Mouse (Mus musculus) gonadal fat pad, adult 2 months (tissue): ENCODE data around the gene Caly. TPM values are rescaled to one million over a fixed set of nuclear protein-coding genes. Genes with fewer than 3 reads are reported as not detected.

ENCODE experiments used
- DNase-seq: peaks from one replicate; pipeline ENCODE4 v3.0.0-alpha.2; 2012; ENCODE audit warnings: low read depth
- polyA plus RNA-seq: library from polyadenylated mRNA; depleted of rRNA; stranded (reverse); fragments of >200 nt; gene quantifications from 2 replicates; pipeline ENCODE4 v1.2.3, GENCODE M21; 2012; rRNA removed

Gene Caly
- polyA plus RNA-seq: 0.19 and 1.5 TPM in 2 replicates

GRCm38 (mm10) chr7:140082242-140082678, at the start of gene Caly:
Gene Caly, minus strand, starts transcription at chr7:140082548.
- no peak for DNase-seq

- DNase-seq: no peak
Observed at GRCm38 (mm10) chr7:140127911-140128310, 45.6 kb upstream of the Caly start.

- no peak for DNase-seq
Observed at GRCm38 (mm10) chr7:140126934-140127333, 44.6 kb upstream of the Caly start.

GRCm38 (mm10) chr7:140126022-140126350, 43.6 kb upstream of the Caly start:
- DNase-seq: no peak

- DNase-seq: no peak
Observed at GRCm38 (mm10) chr7:140125278-140126021, 43.1 kb upstream of the Caly start.

- no peak for DNase-seq
Observed at GRCm38 (mm10) chr7:140124382-140124781, 42.0 kb upstream of the Caly start.

- no peak for DNase-seq
Observed at GRCm38 (mm10) chr7:140122765-140123164, 40.4 kb upstream of the Caly start.

- no peak for DNase-seq
Observed at GRCm38 (mm10) chr7:140121338-140121910, 39.1 kb upstream of the Caly start.

- DNase-seq: no peak
Observed at GRCm38 (mm10) chr7:140120484-140120883, 38.1 kb upstream of the Caly start.

GRCm38 (mm10) chr7:140116329-140117054, 34.1 kb upstream of the Caly start, which contains the start of gene Echs1:
Gene Echs1, minus strand, starts transcription at chr7:140116476.
- no peak for DNase-seq

- DNase-seq: peak; percentile 99
Observed at GRCm38 (mm10) chr7:140115583-140116328, 33.4 kb upstream of the Caly start, which contains the start of gene Paox. Gene Paox, plus strand, starts transcription at chr7:140115799.

GRCm38 (mm10) chr7:140111943-140112342, 29.6 kb upstream of the Caly start:
- no peak for DNase-seq

GRCm38 (mm10) chr7:140104009-140104408, 21.7 kb upstream of the Caly start:
- DNase-seq: no peak

- DNase-seq: no peak
Observed at GRCm38 (mm10) chr7:140101993-140102860, 19.9 kb upstream of the Caly start, which contains the start of gene Fuom. Gene Fuom, minus strand, starts transcription at chr7:140102441.

- no peak for DNase-seq
Observed at GRCm38 (mm10) chr7:140101498-140101897, 19.1 kb upstream of the Caly start.

GRCm38 (mm10) chr7:140098466-140098865, 16.1 kb upstream of the Caly start:
- no peak for DNase-seq

GRCm38 (mm10) chr7:140096055-140096454, 13.7 kb upstream of the Caly start:
- DNase-seq: no peak

GRCm38 (mm10) chr7:140095556-140095955, 13.2 kb upstream of the Caly start:
- no peak for DNase-seq

GRCm38 (mm10) chr7:140094954-140095353, 12.6 kb upstream of the Caly start:
- no peak for DNase-seq

- no peak for DNase-seq
Observed at GRCm38 (mm10) chr7:140092924-140093528, 10.7 kb upstream of the Caly start, which contains the start of gene Prap1. Gene Prap1, plus strand, starts transcription at chr7:140093395.
